Mouse (Mus musculus): ENCODE results near the gene Rabepk.

GRCm38 (mm10) chr2:34754551-34755358, 45.0 kb downstream of the Rabepk start, which contains the start of gene Gapvd1:
- TF ChIP-seq CTCF (IDR thresholded peaks at IDR 0.05; ENCODE audit: control insufficient read depth, insufficient read depth, insufficient read length) (no peak), USF1 (IDR thresholded peaks at IDR 0.05; ENCODE audit: low read depth) (no peak), MAX (IDR thresholded peaks at IDR 0.05) (no peak), CEBPB (IDR thresholded peaks at IDR 0.05; ENCODE audit: low read depth) (no peak)

Data from C2C12 (cell line).